Mouse (Mus musculus): ENCODE measurements at regions not wholly inside any gene's neighbourhood (a gene's known extent, or its start where the extent isn't known, plus 50 kb on each side); places are given as distances from the start of the nearest gene placed in this dataset.

- no peak for DNase-seq (ENCODE audit: low spot score)
Measured at GRCm38 (mm10) chr8:7489948-7490347, 1171.1 kb downstream of the Efnb2 start.

- no peak for DNase-seq (ENCODE audit: low spot score)
Measured at GRCm38 (mm10) chr8:7472153-7472796, 1188.8 kb downstream of the Efnb2 start.

- DNase-seq (ENCODE audit: low spot score), result peak; percentile 17
Measured at GRCm38 (mm10) chr8:7469261-7469660, 1191.8 kb downstream of the Efnb2 start.

- DNase-seq (ENCODE audit: low spot score), result peak; percentile 9
Measured at GRCm38 (mm10) chr8:7462798-7463197, 1198.2 kb downstream of the Efnb2 start.

DNA sequence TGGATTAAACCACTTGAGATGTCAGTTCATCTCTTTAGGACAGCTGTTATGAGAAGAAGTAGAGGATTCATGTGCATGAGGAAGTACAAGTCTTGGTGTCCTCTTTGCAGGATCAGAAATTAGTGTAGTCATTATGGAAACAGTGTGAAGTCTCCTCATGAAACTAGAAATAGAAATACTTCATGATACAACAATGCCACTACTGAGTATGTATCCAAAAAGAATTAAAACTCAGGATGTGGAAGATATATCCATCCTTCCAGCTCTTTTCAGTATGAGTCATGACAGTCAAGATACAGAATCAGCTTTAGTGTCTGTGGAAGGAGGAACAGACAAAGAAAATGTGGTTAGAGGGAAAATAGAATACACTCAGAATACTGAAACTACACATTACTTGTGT, 1211.7 kb downstream of the Efnb2 start:
- DNase-seq (ENCODE audit: low spot score), result no peak

- DNase-seq (ENCODE audit: low spot score), result no peak
Measured at GRCm38 (mm10) chr8:7447026-7447425, 1214.0 kb downstream of the Efnb2 start.

DNA sequence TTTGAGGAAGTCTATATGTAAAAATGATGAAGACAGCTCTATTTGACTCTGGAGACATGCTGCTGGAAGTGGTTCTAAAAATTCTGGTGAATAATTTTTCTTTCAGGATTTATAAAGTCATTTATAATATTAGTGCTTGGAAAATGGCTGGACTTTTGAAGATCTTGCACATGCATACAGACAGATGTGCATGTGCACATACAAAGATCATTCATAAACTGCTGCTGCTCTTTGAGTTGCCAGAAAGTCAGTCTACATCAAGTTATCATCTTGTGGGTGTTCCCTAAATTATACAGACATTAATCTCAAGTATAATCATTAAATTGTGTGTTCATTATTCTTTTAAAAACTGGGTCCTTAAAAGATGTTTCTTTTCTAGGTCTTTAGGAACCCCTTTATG, 1220.2 kb downstream of the Efnb2 start:
- no peak for DNase-seq (ENCODE audit: low spot score)

DNA sequence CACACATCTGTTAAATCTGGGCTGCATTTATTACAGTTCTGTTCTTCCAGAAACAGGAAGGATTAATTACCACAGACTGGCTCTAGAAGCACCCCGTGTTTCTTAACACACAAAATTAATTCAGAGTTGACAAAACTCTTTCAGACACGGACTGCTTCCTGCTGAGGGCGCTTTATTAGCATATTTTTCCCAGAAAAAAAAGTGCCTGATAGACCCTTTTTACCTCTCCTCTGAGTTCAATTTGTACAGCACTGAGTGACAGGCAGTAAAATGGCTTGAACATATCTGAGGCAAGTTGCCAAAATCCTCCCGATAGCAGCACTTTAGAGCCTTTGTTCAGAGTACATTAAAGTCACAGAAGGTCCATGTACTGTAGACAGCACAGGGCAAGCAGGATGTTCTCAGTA, 1220.8 kb downstream of the Efnb2 start:
- DNase-seq (ENCODE audit: low spot score), result no peak

DNA sequence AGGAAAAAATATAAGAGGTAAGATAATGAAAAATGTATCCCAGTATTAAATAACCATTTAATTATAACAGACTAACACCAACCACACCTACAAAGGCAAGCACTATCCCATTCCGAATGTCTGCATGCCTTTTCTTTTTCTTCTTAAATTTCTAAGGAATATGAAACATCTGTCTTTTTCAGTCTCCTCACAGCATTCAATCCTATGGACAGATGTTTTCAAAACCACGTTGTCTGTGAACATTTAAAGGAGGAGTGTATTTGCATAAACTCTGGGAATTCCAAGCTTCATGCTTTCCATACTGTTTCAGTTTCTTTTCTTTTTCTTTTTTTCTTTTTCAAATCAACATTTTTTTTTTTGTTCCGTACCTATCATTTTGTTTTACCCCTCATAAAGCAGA, 1221.2 kb downstream of the Efnb2 start:
- DNase-seq (ENCODE audit: low spot score), result no peak

DNA sequence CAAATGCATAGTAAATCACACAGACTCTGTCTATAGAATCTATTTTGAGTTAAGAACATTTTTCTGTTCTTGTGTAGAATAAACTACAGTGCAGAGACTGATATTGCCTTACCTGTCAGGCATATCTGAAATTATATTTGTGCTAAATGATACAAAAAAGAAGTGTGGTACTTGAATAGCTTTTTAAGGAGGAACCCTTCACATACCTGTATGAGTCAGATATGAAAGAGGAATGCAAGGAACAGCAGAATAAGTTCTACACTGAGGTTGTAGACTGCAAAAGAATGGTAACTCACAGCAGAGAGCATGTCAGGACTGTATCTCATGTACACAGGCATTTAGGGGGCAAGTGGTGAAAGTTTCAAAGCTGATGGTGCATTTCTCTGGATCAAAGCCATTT, 1230.6 kb downstream of the Efnb2 start:
- DNase-seq (ENCODE audit: low spot score), result no peak

- no peak for DNase-seq (ENCODE audit: low spot score)
Measured at GRCm38 (mm10) chr8:7398175-7398574, 1262.9 kb downstream of the Efnb2 start.

DNA sequence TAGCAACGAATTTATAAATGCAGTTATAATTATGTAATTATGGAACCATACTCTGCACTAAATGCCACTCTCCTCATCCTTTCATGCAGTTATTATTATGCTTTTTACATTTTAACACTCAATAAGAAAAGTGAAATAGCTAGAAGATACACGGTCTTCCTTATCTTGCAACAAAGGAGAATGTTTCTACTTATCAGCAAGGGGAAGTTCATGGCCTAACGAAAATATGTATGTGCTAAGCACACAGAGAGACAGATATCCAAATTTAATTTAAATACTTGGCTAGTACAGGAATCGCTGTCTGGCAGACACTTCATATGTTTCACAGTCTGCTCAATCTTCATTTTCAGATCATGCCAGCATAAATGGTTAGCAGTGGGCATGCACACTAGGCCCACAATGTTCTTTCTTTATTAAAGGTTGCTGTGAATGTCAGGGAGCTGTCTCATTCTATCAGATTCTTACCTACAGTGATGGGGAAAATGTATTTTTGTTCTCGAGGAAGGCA, 1263.6 kb downstream of the Efnb2 start:
- DNase-seq (ENCODE audit: low spot score), result no peak

Data from left cerebral cortex, adult 11 months (tissue).